Mouse (Mus musculus): ENCODE results near the gene Paf1.

The Paf1 gene

GRCm38 (mm10) chr7:28370977-28371513, 21.7 kb upstream of the Paf1 start:
- DNase-seq (ENCODE audit: low spot score in 2 of 2): no peak

GRCm38 (mm10) chr7:28371514-28371989, 21.2 kb upstream of the Paf1 start:
- no peak for DNase-seq (ENCODE audit: low spot score in 2 of 2)

GRCm38 (mm10) chr7:28372251-28373108, 20.3 kb upstream of the Paf1 start, which contains the start of gene Plekhg2:
Plekhg2 (minus strand) TSS chr7:28372599.
- DNase-seq (ENCODE audit: low spot score in 2 of 2): peak; percentile 97 to 98

GRCm38 (mm10) chr7:28373131-28373581, 19.6 kb upstream of the Paf1 start:
- peak; percentile 87 to 88 for DNase-seq (ENCODE audit: low spot score in 2 of 2)

GRCm38 (mm10) chr7:28373891-28374495, 18.8 kb upstream of the Paf1 start:
- no peak for DNase-seq (ENCODE audit: low spot score in 2 of 2)

GRCm38 (mm10) chr7:28374647-28375046, 18.1 kb upstream of the Paf1 start:
- no peak for DNase-seq (ENCODE audit: low spot score in 2 of 2)

- DNase-seq (ENCODE audit: low spot score in 2 of 2): peak; percentile 87 to 91
Measured at GRCm38 (mm10) chr7:28375176-28375921, 17.4 kb upstream of the Paf1 start.

GRCm38 (mm10) chr7:28376011-28376771, 16.6 kb upstream of the Paf1 start:
- peak; percentile 66 to 81 for DNase-seq (ENCODE audit: low spot score in 2 of 2)

- peak; percentile 29 for DNase-seq (ENCODE audit: low spot score in 2 of 2)
Measured at GRCm38 (mm10) chr7:28377190-28378065, 15.3 kb upstream of the Paf1 start.

- peak; percentile 67 to 71 for DNase-seq (ENCODE audit: low spot score in 2 of 2)
Measured at GRCm38 (mm10) chr7:28378066-28378690, 14.6 kb upstream of the Paf1 start.

GRCm38 (mm10) chr7:28378769-28379651, 13.7 kb upstream of the Paf1 start:
- DNase-seq (ENCODE audit: low spot score in 2 of 2): peak; percentile 95 to 97

- DNase-seq (ENCODE audit: low spot score in 2 of 2): peak in 1 of 2 experiments; percentile 48
Measured at GRCm38 (mm10) chr7:28380237-28381016, 12.3 kb upstream of the Paf1 start, which contains the start of gene Zfp36. Zfp36 (minus strand) TSS chr7:28380253.

GRCm38 (mm10) chr7:28381017-28381790, 11.5 kb upstream of the Paf1 start:
- DNase-seq (ENCODE audit: low spot score in 2 of 2): peak; percentile 95 to 96

GRCm38 (mm10) chr7:28381938-28382337, 10.8 kb upstream of the Paf1 start:
- peak; percentile 94 to 96 for DNase-seq (ENCODE audit: low spot score in 2 of 2)

GRCm38 (mm10) chr7:28382347-28382951, 10.3 kb upstream of the Paf1 start:
- peak in 1 of 2 experiments; percentile 81 for DNase-seq (ENCODE audit: low spot score in 2 of 2)

GRCm38 (mm10) chr7:28382981-28383396, 9.8 kb upstream of the Paf1 start:
- peak; percentile 94 to 95 for DNase-seq (ENCODE audit: low spot score in 2 of 2)
